Mouse (Mus musculus) C2C12 (cell line): ENCODE results near the gene Gtf3c1.

Experiments
- CTCF ChIP-seq: IDR thresholded peaks from one replicate; pipeline ENCODE4 v1.5.1; 2011; ENCODE audit not compliant: control insufficient read depth, insufficient read depth, insufficient read length
- FOSL1 ChIP-seq: IDR thresholded peaks from one replicate; pipeline ENCODE4 v1.8.0; 2011; ENCODE audit warnings: mild to moderate bottlenecking, low read length; ENCODE audit not compliant: poor library complexity, insufficient read depth, severe bottlenecking
- MAX ChIP-seq: IDR thresholded peaks from one replicate; pipeline ENCODE4 v1.6.1; 2011; ENCODE audit warnings: mild to moderate bottlenecking, control low read depth

- TF ChIP-seq CTCF, result no peak
- no peak for TF ChIP-seq MAX
- no peak for TF ChIP-seq FOSL1
Measured at GRCm38 (mm10) chr7:125630317-125630716, 77.3 kb downstream of the Gtf3c1 start.
